In genomic region chr2:137977767-137978166, GRCm38 (mm10) we compare ENCODE assay signal across 9 mouse cellular contexts.
A peak's percentile ranks its signal among the peaks of the same experiment; 100 is the strongest.
DNase-seq lines count a peak whose midpoint lies in the region; ATAC-seq and TF ChIP-seq lines count a peak whose summit lies in the region.
"Had no signal": no experiment of that assay in that cellular context is flagged by ENCODE, and none has a peak within 500 bp of the region (broad histone marks: within the 10 kb centered on the region; RNA-seq: fewer than 3 reads in every experiment).

No protein-coding gene starts in this region.

- peak; percentile 84 for ATAC-seq in cerebellum, adult (ENCODE audit: insufficient number of reproducible peaks, low FRiP score, low TSS enrichment)

- TF ChIP-seq CTCF in layer of hippocampus, adult 2 months (conservative IDR thresholded peaks at IDR 0.05): peak; percentile 81

- H3K27ac ChIP-seq in layer of hippocampus, adult 2 months: no peak overlapping the region
- H3K27ac ChIP-seq: heart, embryonic 13.5 days had no signal

- DNase-seq in cerebellum, postnatal 4 days (ENCODE audit: low spot score in 2 of 2): no peak
- peak; percentile 1 for DNase-seq in lung, postnatal 10 days
- no peak for DNase-seq in lung, postnatal 4 days
- peak; percentile 20 to 23 for DNase-seq in layer of hippocampus, adult 2 months (ENCODE audit: low spot score in 2 of 2)
- DNase-seq in retina, postnatal 1 day: peak; percentile 15
- DNase-seq in heart, postnatal 25 days (ENCODE audit: low spot score): no peak
- no peak for DNase-seq in thymus, postnatal 0 days (ENCODE audit: low spot score)

- intact Hi-C loops in heart, postnatal 25 days (cut with DNase I): no loop called here

- no peak overlapping the region for H3K4me3 ChIP-seq in layer of hippocampus, adult 2 months
- H3K4me3 ChIP-seq: heart, embryonic 13.5 days had no signal

Comparison
In these comparisons a context has a peak if more than half of its experiments do, and no peak if none do; other contexts are left out.
1. DNase-seq: peak in lung, postnatal 10 days (single experiment), layer of hippocampus, adult 2 months (2 of 2) and retina, postnatal 1 day (single experiment); none in cerebellum, postnatal 4 days (0 of 2), lung, postnatal 4 days (0 of 2), heart, postnatal 25 days (single experiment) and thymus, postnatal 0 days (single experiment).